Mouse (Mus musculus) mammary gland, adult 2 months (tissue): Measurements from ENCODE around the gene Rpl10. TPM values are rescaled to one million over a fixed set of nuclear protein-coding genes. Genes with fewer than 3 reads are reported as not detected.

Experiments used
- polyA plus RNA-seq: library from polyadenylated mRNA; depleted of rRNA; stranded (reverse); fragments of >200 nt; gene quantifications from 2 replicates; pipeline ENCODE4 v1.2.3, GENCODE M21; 2012; ENCODE audit warnings: low replicate concordance; rRNA removed

Gene Rpl10
- 1,218 and 1,546 TPM in 2 replicates for polyA plus RNA-seq

GRCm38 (mm10) chrX:74270062-74270901 is at the start of gene Rpl10:
TSS of gene Rpl10 (plus strand) at chrX:74270812.

GRCm38 (mm10) chrX:74249615-74250014 is 21.0 kb upstream of the Rpl10 start, which contains the start of gene Flna:
TSS of gene Flna (minus strand) at chrX:74249820.

GRCm38 (mm10) chrX:74254153-74254887 is 16.3 kb upstream of the Rpl10 start, which contains the start of gene Emd:
TSS of gene Emd (plus strand) at chrX:74254687.

GRCm38 (mm10) chrX:74281732-74282394 is 11.3 kb downstream of the Rpl10 start, which contains the start of the genes Taz and Dnase1l1:
TSS of gene Taz (plus strand) at chrX:74281912.
TSS of gene Dnase1l1 (minus strand) at chrX:74282337.

GRCm38 (mm10) chrX:74296538-74297448 is 26.2 kb downstream of the Rpl10 start, which contains the start of gene Atp6ap1:
TSS of gene Atp6ap1 (plus strand) at chrX:74297097.

GRCm38 (mm10) chrX:74304867-74305700 is 34.5 kb downstream of the Rpl10 start, which contains the start of gene Gdi1:
TSS of gene Gdi1 (plus strand) at chrX:74304998.

GRCm38 (mm10) chrX:74312540-74313464 is 42.2 kb downstream of the Rpl10 start, which contains the start of gene Fam50a:
TSS of gene Fam50a (plus strand) at chrX:74313033.

Other genes with a start within 250 kb of the Rpl10 start
- 228 and 351 TPM in 2 replicates for gene Irak1, start 246.9 kb upstream of the Rpl10 start, polyA plus RNA-seq
- gene Opn1mw, start 143.3 kb upstream of the Rpl10 start, polyA plus RNA-seq, result 2.1 TPM in 1 of 2 replicates, not detected in the other
- gene Mecp2, start 135.4 kb upstream of the Rpl10 start, polyA plus RNA-seq, result 6.0 and 8.2 TPM in 2 replicates
- not detected in 2 replicates for gene Tex28, start 103.0 kb upstream of the Rpl10 start, polyA plus RNA-seq
- 0.19 TPM in 1 of 2 replicates, not detected in the other for gene Tktl1, start 93.6 kb upstream of the Rpl10 start, polyA plus RNA-seq
- gene Flna, start 21.0 kb upstream of the Rpl10 start, polyA plus RNA-seq, result 435 and 465 TPM in 2 replicates
- 54.0 and 73.1 TPM in 2 replicates for gene Emd, start 16.1 kb upstream of the Rpl10 start, polyA plus RNA-seq
- gene Taz, start 11.1 kb downstream of the Rpl10 start, polyA plus RNA-seq, result 128 and 141 TPM in 2 replicates
- 19.4 and 84.6 TPM in 2 replicates for gene Dnase1l1, start 11.5 kb downstream of the Rpl10 start, polyA plus RNA-seq
- 366 and 441 TPM in 2 replicates for gene Atp6ap1, start 26.3 kb downstream of the Rpl10 start, polyA plus RNA-seq
- 190 and 385 TPM in 2 replicates for gene Gdi1, start 34.2 kb downstream of the Rpl10 start, polyA plus RNA-seq
- gene Fam50a, start 42.2 kb downstream of the Rpl10 start, polyA plus RNA-seq, result 10.4 and 13.7 TPM in 2 replicates
- 35.3 and 37.3 TPM in 2 replicates for gene Plxna3, start 58.3 kb downstream of the Rpl10 start, polyA plus RNA-seq
- 35.5 and 59.7 TPM in 2 replicates for gene Lage3, start 82.8 kb downstream of the Rpl10 start, polyA plus RNA-seq
- gene Ubl4a, start 102.4 kb downstream of the Rpl10 start, polyA plus RNA-seq, result 31.4 and 52.5 TPM in 2 replicates
- 20.2 and 38.4 TPM in 2 replicates for gene Slc10a3, start 102.5 kb downstream of the Rpl10 start, polyA plus RNA-seq
- gene Fam3a, start 122.5 kb downstream of the Rpl10 start, polyA plus RNA-seq, result 43.6 and 48.4 TPM in 2 replicates
- 11.1 and 19.5 TPM in 2 replicates for gene Ikbkg, start 122.5 kb downstream of the Rpl10 start, polyA plus RNA-seq
- 121 and 216 TPM in 2 replicates for gene G6pdx, start 158.4 kb downstream of the Rpl10 start, polyA plus RNA-seq
- not detected in 2 replicates for gene Gm6880, start 210.6 kb downstream of the Rpl10 start, polyA plus RNA-seq